Mouse (Mus musculus) T-cell, adult 66 days (primary cell): ENCODE measurements around the gene Cad. TPM values are rescaled to one million over a fixed set of nuclear protein-coding genes. Genes with fewer than 3 reads are reported as not detected.

Experiments
- total RNA-seq, 2 experiments: library from RNA; stranded (reverse); gene quantifications; 3 replicates in 1 of 2; 4 replicates in 1 of 2; pipeline ENCODE4 v1.2.4; 2023

Gene Cad
- 10 to 100 TPM; 57.5 to 68.5 TPM for total RNA-seq

DNA sequence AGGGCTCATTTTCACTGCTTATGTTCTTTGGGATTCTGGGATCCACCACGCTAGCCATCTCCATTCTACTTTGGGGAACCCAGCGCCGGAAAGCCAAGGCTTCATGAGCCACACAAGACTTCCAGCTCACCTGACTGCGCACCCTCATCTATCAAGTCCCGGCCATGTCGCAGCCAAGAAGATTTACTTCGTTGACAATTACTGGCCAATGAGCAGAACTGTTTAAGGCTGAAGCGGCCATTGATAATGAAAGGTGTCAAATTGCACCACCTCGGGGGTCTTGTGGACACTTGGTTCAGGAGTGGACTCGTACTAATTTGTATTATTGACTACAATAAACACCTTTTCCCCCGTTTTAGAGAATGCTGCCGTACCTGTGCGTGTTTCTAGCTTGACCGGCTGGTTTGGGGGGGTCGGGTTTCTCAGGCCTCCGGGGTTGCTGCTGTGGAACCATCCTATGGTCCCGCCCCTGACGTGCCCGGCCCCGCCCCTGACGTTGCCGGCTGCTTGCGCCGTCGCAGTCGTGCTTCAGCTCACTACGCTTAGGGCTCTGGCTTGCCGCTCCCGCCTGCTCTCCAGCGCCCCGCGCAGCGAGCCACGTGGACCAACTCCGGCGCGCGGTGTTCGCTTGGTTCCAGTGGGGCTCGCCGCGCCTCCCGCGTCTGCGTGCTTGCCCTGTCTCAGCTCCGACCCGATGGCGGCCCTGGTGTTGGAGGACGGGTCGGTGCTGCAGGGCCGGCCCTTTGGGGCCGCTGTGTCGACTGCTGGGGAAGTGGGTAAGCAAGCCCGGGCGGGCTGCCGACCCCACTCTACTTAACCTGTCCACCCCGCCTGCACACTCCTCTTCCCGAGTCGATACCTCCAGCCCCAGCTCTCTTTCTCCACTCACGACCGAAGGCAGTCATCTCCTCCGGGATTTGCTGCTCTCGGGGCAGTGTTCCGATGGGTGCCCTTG lies at the start of gene Cad:
TSS of gene Cad (plus strand) at position 520 of the 955 bp plus-strand sequence.

GRCm38 (mm10) chr5:31047848-31048762 lies 6.5 kb upstream of the Cad start, which contains the start of gene Atraid:
Gene Atraid (plus strand): TSS chr5:31048312.

DNA sequence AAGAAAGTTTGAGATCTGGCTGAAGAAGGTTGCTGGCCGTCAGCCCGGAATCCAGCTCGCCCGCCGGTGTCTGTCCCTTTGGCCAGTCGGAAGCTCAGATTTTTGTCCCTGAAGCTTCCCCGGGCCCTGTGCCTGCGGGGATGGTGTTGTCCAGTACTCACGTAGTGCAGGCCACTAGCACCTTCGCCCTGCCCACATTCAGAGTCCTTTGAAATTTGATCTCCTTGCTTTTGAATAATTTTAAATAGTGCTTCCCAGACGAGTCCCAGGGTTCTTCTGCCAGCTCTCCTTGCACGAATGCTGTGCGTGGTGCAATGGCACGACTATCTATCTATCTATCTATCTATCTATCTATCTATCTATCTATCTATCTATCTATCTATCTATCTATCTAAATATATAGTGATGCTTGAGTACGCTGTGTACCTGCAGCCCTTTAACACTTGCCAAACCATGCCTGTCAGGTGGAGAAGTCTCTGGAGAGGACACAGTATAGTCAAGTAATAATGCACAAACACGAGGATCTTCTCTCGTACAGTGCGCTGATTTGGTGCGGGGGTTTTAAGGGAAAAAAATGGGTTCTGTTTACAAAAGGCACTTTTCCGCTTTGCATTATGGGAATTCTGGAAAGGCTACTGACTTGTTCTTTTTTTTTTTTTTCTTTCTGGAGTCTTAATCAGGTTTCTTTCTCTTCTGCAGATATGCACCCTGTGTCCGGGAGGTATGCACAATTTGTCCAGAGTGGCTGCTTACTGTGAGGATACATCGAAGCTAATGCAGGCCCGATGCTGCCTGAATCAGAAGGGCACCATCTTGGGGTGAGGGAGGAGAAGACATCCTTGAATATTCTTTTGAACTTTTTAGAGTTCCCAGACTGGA lies 5.6 kb upstream of the Cad start, which contains the start of gene Slc5a6:
TSS of gene Slc5a6 (minus strand) at position 162 of the 879 bp plus-strand sequence.

GRCm38 (mm10) chr5:31105814-31106335 lies 51.3 kb downstream of the Cad start, which contains the start of gene Dnajc5g:
Gene Dnajc5g (plus strand): TSS chr5:31106285.

GRCm38 (mm10) chr5:31108000-31108490 lies 53.5 kb downstream of the Cad start, which contains the start of gene Slc30a3:
Gene Slc30a3 (minus strand): TSS chr5:31108237.

GRCm38 (mm10) chr5:31116354-31116753 lies 61.8 kb downstream of the Cad start, which contains the start of gene Trim54:
Gene Trim54 (plus strand): TSS chr5:31116712.

Other genes with a start within 250 kb of the Cad start
- 10 to 100 TPM in 1 of 2 experiments, 1 to 10 TPM in 1; 9.5 to 16.2 TPM for gene Mapre3, start 240.1 kb upstream of the Cad start, total RNA-seq
- gene Tmem214, start 186.8 kb upstream of the Cad start, total RNA-seq, result 10 to 100 TPM; 40.7 to 42.2 TPM
- 10 to 100 TPM; 11.7 to 12.2 TPM for gene Agbl5, start 166.1 kb upstream of the Cad start, total RNA-seq
- gene Ost4, start 147.0 kb upstream of the Cad start, total RNA-seq, result 100 to 1,000 TPM; 146 to 177 TPM
- 1 to 10 TPM; 3.5 to 4.3 TPM for gene Emilin1, start 141.4 kb upstream of the Cad start, total RNA-seq
- gene Khk, start 133.3 kb upstream of the Cad start, total RNA-seq, result 10 to 100 TPM; 13.9 to 16.4 TPM
- gene Cgref1, start 109.2 kb upstream of the Cad start, total RNA-seq, result not detected
- gene Preb, start 94.4 kb upstream of the Cad start, total RNA-seq, result 100 to 1,000 TPM; 180 to 181 TPM
- gene Tcf23, start 86.1 kb upstream of the Cad start, total RNA-seq, result not detected
- 10 to 100 TPM; 28.9 to 36.2 TPM for gene Atraid, start 6.5 kb upstream of the Cad start, total RNA-seq
- gene Slc5a6, start 5.9 kb upstream of the Cad start, total RNA-seq, result 10 to 100 TPM; 11.3 to 11.4 TPM
- gene Dnajc5g, start 51.5 kb downstream of the Cad start, total RNA-seq, result not detected
- gene Slc30a3, start 53.5 kb downstream of the Cad start, total RNA-seq, result under 1 TPM in 1 of 2 experiments, not detected in 1; 0.30 TPM
- not detected for gene Trim54, start 61.9 kb downstream of the Cad start, total RNA-seq
- gene Ucn, start 84.0 kb downstream of the Cad start, total RNA-seq, result not detected
- gene Mpv17, start 99.5 kb downstream of the Cad start, total RNA-seq, result 10 to 100 TPM; 19.5 to 25.3 TPM
- 1 to 10 TPM; 7.3 to 7.7 TPM for gene Gm29609, start 125.1 kb downstream of the Cad start, total RNA-seq
- 100 to 1,000 TPM; 163 to 187 TPM for gene Gtf3c2, start 125.4 kb downstream of the Cad start, total RNA-seq
- 10 to 100 TPM; 72.2 to 74.2 TPM for gene Snx17, start 138.4 kb downstream of the Cad start, total RNA-seq
- 10 to 100 TPM; 38.2 to 38.9 TPM for gene Eif2b4, start 138.7 kb downstream of the Cad start, total RNA-seq
- gene Zfp513, start 147.5 kb downstream of the Cad start, total RNA-seq, result 10 to 100 TPM; 31.7 to 31.8 TPM
- 100 to 1,000 TPM; 134 to 136 TPM for gene Ppm1g, start 165.9 kb downstream of the Cad start, total RNA-seq
- 100 to 1,000 TPM; 162 to 163 TPM for gene Nrbp1, start 186.1 kb downstream of the Cad start, total RNA-seq
- gene Gm9970, start 186.5 kb downstream of the Cad start, total RNA-seq, result not detected
- gene Krtcap3, start 196.9 kb downstream of the Cad start, total RNA-seq, result 10 to 100 TPM; 17.3 to 30.1 TPM
- 10 to 100 TPM; 14.2 to 18.8 TPM for gene Ift172, start 236.3 kb downstream of the Cad start, total RNA-seq
- not detected for gene Fndc4, start 241.3 kb downstream of the Cad start, total RNA-seq
- not detected for gene Gckr, start 242.7 kb downstream of the Cad start, total RNA-seq